Mouse (Mus musculus): ENCODE measurements around the gene Pxt1.

Gene Pxt1

GRCm38 (mm10) chr17:28910139-28910538 is 33.5 kb downstream of the Pxt1 start:
- DNase-seq = peak; percentile 24

DNA sequence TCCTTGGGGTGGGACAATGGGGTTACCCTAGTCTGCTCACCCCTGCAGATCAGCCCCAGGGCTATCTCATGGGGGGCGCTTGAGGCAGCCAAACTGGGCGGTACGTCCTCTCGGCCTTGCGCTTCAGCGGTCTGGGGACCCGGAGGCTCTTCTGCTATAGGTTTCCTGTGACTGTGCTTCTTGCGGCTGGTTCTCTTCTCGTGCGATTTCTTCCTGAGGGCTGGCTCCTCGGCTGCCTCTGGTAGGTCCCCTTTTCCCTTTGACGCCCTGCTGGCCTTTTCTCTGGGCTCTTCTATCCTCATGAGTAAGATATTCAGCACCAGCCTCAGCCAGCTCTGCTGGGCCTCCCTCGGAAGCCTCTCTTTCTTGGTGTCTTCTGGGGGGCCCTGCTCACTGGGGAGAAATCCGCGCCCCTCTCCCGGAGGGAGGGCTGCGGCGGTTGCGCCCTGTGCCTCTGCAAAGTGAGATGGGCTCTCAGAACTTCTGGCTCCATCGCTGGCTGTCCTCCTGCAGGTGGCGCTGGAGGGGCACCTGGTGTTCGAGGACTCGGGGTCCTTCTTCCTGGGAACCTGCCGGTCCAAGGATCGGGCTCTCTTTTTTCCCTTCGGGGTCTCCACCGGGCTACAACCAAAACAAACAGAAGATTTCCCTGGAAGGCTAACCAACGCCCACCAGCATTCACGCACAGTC is 34.2 kb downstream of the Pxt1 start:
- peak; percentile 71 for DNase-seq

GRCm38 (mm10) chr17:28907959-28908358 is 35.7 kb downstream of the Pxt1 start:
- no peak for DNase-seq

GRCm38 (mm10) chr17:28905377-28905916 is 38.2 kb downstream of the Pxt1 start:
- DNase-seq = no peak

DNA sequence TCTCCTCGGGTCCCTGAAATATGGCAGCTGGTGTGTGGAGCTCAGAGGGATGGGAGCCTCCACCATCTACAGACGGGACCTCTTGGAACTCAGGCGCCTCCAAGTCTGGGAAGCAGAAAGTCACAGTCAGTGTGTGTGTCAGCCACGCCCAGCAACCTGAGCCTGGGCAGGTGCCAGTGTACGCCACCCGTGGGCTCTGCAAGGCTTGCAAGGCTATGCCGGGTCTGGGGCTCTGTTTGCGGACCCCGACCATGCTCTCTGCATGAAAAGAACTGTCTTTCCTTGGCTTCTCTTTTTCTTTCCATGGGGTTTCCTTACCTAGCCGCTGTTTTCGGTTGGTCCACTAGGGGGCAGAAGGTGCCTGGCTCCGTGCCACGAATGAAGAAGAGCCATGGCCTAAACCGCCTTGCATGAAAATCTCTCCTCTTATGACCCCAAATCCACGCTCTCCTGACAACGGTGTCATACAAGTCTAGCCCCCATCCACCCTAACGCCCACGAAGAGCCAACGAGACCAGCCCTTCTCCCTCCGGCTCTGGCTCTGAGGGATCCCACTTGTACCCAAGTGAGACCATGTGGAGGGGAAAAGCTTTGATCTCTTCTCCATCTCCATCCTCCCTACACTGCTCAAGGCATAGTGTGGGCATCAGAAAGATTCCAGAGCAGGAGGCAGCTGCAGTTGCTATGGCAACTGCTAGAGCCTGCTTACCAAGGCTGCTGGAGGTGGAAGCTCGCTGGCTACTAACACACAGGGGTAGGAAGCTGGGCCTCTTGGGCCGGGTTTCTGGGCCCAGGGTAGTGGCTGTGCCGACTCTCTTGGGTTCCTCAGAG is 38.9 kb downstream of the Pxt1 start:
- peak; percentile 70 for DNase-seq

DNA sequence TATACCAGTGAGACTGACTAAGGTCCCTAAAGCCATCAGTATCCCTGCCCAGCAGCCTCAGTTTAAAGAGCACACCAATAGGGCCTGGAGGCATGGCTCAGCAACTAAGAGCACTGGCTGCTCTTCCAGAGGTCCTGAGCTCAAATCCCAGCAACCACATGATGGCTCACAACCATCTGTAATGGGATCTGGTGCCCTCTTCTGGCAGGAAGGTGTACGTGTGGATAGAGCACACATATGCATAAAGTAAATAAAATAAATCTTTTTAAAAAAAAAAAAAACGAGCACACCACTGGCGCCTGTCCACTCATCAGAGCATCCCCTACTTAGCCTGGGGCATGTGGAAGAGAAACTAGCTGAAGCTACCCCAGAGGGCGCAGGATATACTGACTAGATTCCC is 42.1 kb downstream of the Pxt1 start:
- DNase-seq = no peak

DNA sequence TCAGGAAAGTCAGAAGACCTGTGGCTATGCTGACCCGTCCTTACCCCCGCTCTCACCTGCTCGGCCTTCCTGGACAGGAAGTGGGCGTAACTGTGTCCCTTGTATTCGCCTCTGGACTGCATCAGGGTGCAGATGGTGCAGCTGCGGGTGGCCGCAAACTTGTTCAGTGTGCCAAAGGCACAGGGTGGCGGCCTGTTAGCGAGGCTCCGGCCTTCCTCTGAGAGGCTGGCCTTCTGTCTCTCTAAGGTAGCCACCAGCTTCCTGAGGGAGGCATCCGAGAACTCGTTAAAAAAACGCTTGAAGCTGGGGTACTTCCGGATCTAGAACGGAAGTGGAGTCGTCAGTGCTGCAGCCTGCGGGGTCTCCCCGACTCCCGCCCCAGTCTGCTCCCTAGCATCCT is 44.2 kb downstream of the Pxt1 start:
- no peak for DNase-seq

DNA sequence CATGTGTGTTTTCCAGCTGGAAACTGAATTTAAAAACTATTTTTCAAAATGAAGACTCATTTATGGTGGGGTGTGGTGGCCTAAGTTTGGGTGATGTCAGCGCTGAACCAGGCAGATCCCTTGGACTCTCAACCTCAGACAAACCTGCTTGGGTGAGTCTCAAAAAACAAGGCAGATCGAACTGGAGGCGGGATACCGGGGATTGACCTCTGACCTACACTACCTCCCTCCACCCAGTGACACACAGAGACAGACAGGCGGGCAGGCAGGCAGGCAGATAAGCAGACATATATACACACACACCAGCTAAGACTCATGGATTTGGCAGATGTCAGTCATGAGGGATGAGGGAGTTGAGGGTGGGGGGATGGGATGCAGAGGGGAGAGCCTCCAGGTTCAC is 45.4 kb downstream of the Pxt1 start:
- DNase-seq = no peak

GRCm38 (mm10) chr17:28897817-28898216 is 45.8 kb downstream of the Pxt1 start:
- no peak for DNase-seq

- DNase-seq = no peak
Measured at GRCm38 (mm10) chr17:28896095-28896780, 47.4 kb downstream of the Pxt1 start.

DNA sequence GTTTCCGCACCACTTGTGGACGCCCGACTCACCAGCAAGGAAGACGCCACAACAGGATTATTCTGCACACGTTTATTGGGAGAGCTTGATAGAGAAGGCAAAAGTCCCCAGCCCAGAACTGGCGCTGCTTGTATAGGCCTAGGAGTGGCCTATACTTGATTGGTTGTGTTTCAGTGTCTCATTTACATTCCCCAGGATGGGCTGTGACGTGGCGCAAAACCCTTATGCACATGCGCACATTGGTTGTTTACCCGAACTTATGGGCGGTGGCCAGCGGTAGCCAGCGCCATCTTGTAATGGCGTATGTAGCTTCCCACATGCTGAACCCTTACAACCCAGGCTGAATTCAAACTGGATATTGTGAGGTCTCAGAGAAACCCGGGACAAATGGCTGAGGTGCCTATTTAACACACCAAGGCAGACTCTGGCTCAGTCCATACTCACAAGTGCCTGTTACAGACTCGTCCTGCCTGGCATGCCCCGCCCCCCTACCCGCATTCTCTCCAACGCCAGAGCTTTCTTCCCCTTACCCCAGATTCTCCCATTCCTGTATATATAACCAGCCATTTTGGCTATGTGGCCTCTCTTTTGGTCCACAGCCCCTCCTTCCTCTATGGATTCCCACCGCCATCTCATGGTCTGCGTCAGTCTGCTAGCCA is 48.3 kb downstream of the Pxt1 start:
- no peak for DNase-seq

DNA sequence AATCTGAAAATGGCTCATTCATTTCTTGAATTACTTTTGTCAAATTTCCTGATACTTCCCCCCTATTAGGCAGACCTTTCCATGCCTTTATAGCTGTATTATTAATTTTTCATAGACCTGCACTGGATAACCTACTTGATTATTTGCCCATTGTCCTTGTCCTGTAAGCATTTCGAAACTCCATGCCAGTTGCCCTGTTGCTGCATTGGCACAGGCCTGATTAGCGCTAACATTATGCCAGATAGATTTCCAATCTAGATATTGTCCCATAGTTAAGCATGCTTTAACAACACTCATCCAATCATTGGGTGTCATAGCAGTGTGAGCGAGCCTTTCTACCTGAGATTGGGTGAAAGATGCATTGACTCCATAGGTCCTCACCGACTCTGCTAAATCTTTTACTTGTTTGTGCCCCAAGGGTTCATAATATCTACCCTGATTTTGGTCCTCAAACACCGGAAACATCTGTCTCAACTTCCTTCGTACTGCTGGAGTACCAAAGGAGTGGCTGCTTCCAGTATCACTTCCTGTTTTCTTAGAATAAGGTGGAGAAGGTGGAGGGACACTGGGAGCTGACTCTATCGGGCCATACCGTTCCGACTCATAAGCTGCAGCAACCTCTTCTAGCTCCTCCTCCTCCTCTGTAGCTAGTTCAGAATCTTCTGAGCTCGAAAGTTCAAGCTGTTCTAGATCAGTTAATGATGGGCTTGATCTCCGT is 49.4 kb downstream of the Pxt1 start:
- DNase-seq = no peak

GRCm38 (mm10) chr17:28886266-28886665 is 57.4 kb downstream of the Pxt1 start:
- no peak for DNase-seq

- DNase-seq = no peak
Measured at GRCm38 (mm10) chr17:28885231-28885630, 58.4 kb downstream of the Pxt1 start.
